Mouse (Mus musculus) adrenal gland (tissue): ENCODE data around the gene Aurka.

Source experiments
- intact Hi-C: fragments of 180-260 bp; cut with DNase I; formaldehyde crosslinking; loops from one replicate; pipeline ENCODE4 v1.15.1; 2025
- long read RNA-seq, 2 experiments: library from polyadenylated mRNA; unstranded; transcript quantifications; one replicate each; pipeline ENCODE4 v2.0.0; 2020; ENCODE audit warnings: borderline replicate concordance in 1 of 2; ENCODE audit not compliant: insufficient replicate concordance in 1 of 2

Aurka gene
- long read RNA-seq, experiment 1, partial matches to known transcripts, result 0 of 2 reads
- long read RNA-seq, experiment 1, other reads (novel, unspliced or antisense), result 1 of 2 reads
- long read RNA-seq, experiment 2, partial matches to known transcripts, result 0 of 3 reads
- long read RNA-seq, experiment 2, other reads (novel, unspliced or antisense), result 1 of 3 reads

- intact Hi-C loops, result loop anchor here (5.0 kb wide), 1 partner anchor 72 kb away; the partner anchor contains the start of gene Rtf2
These were observed at the start of gene Aurka, which contains the start of gene Cstf1 for GRCm38 (mm10) chr2:172370411-172371223. Gene Aurka, minus strand, starts transcription at chr2:172370535. Gene Cstf1, plus strand, starts transcription at chr2:172370681.

GRCm38 (mm10) chr2:172418208-172418607 lies 47.9 kb upstream of the Aurka start:
- intact Hi-C loops, result no loop called here

- intact Hi-C loops, result no loop called here
These were observed 46.5 kb upstream of the Aurka start for GRCm38 (mm10) chr2:172416876-172417275.

- intact Hi-C loops, result no loop called here
These were observed 45.9 kb upstream of the Aurka start for GRCm38 (mm10) chr2:172416218-172416617.

- intact Hi-C loops, result no loop called here
These were observed 43.6 kb upstream of the Aurka start for GRCm38 (mm10) chr2:172413894-172414293.

GRCm38 (mm10) chr2:172413273-172413672 lies 42.9 kb upstream of the Aurka start:
- intact Hi-C loops, result no loop called here

GRCm38 (mm10) chr2:172412454-172412853 lies 42.1 kb upstream of the Aurka start:
- intact Hi-C loops, result no loop called here

GRCm38 (mm10) chr2:172411091-172411490 lies 40.8 kb upstream of the Aurka start:
- intact Hi-C loops, result no loop called here

GRCm38 (mm10) chr2:172410686-172411085 lies 40.4 kb upstream of the Aurka start:
- intact Hi-C loops, result no loop called here

- intact Hi-C loops, result no loop called here
These were observed 37.2 kb upstream of the Aurka start for GRCm38 (mm10) chr2:172407499-172407898.

- intact Hi-C loops, result no loop called here
These were observed 35.8 kb upstream of the Aurka start for GRCm38 (mm10) chr2:172406173-172406572.

GRCm38 (mm10) chr2:172405011-172405410 lies 34.7 kb upstream of the Aurka start:
- intact Hi-C loops, result no loop called here

GRCm38 (mm10) chr2:172404239-172404638 lies 33.9 kb upstream of the Aurka start:
- intact Hi-C loops, result no loop called here

GRCm38 (mm10) chr2:172401116-172401825 lies 30.9 kb upstream of the Aurka start:
- intact Hi-C loops, result no loop called here

GRCm38 (mm10) chr2:172399901-172400300 lies 29.6 kb upstream of the Aurka start:
- intact Hi-C loops, result no loop called here

- intact Hi-C loops, result no loop called here
These were observed 25.6 kb upstream of the Aurka start for GRCm38 (mm10) chr2:172395961-172396360.

- intact Hi-C loops, result no loop called here
These were observed 24.3 kb upstream of the Aurka start for GRCm38 (mm10) chr2:172394671-172395070.

- intact Hi-C loops, result no loop called here
These were observed 23.7 kb upstream of the Aurka start for GRCm38 (mm10) chr2:172394052-172394392.

- intact Hi-C loops, result no loop called here
These were observed 23.2 kb upstream of the Aurka start, which contains the start of gene Cass4 for GRCm38 (mm10) chr2:172393391-172394051. Gene Cass4, plus strand, starts transcription at chr2:172393794.

- intact Hi-C loops, result no loop called here
These were observed 21.7 kb upstream of the Aurka start for GRCm38 (mm10) chr2:172392041-172392521.

GRCm38 (mm10) chr2:172390341-172390740 lies 20.0 kb upstream of the Aurka start:
- intact Hi-C loops, result no loop called here
